Mouse (Mus musculus): ENCODE results near the gene Man2a2. TPM values are rescaled to one million over a fixed set of nuclear protein-coding genes. Genes with fewer than 3 reads are reported as not detected.
"Not testable (repeated sequence)": the region's sequence is repeated elsewhere in the genome, so short reads cannot be mapped to it uniquely, and the experiment has no call there.

Gene Man2a2
- polyA plus RNA-seq, 1 experiment from 2014 or later, result 2.1 TPM

- ATAC-seq, result no peak
- no peak overlapping the region for H3K4me2 ChIP-seq (ENCODE audit: low read depth, low read length)
- peaks cover 65% of the 10 kb centered on the region for H3K36me3 ChIP-seq (replicated peaks; ENCODE audit: insufficient read depth, low read length)
- no peaks in the 10 kb centered on the region for H3K4me1 ChIP-seq (ENCODE audit: insufficient read depth)
- no peaks in the 10 kb centered on the region for H3K9me3 ChIP-seq (ENCODE audit: low read length)
- 88% methylated on average over 8 of the region's 8 CpGs for WGBS (ENCODE audit: insufficient replicate concordance)
- H3K4me3 ChIP-seq (ENCODE audit: low read depth, low read length), result no peak overlapping the region
- no peak for DNase-seq
- H3K27ac ChIP-seq (ENCODE audit: low read depth), result no peak overlapping the region
- no peaks in the 10 kb centered on the region for H3K27me3 ChIP-seq (ENCODE audit: insufficient read depth, low read length)
- no peak for TF ChIP-seq CTCF (IDR thresholded peaks at IDR 0.05; ENCODE audit: low read depth)
- no peak for TF ChIP-seq EP300 (IDR thresholded peaks at IDR 0.05; ENCODE audit: low read depth)
- H3K9ac ChIP-seq (replicated peaks), result no peak overlapping the region
Measured at GRCm38 (mm10) chr7:80330278-80330677, 40.9 kb downstream of the Man2a2 start.

- H3K9me3 ChIP-seq (ENCODE audit: low read length), result no peaks in the 10 kb centered on the region
- H3K27ac ChIP-seq (ENCODE audit: low read depth), result no peak overlapping the region
- H3K4me1 ChIP-seq (ENCODE audit: insufficient read depth), result peaks cover 12% of the 10 kb centered on the region
- no peak overlapping the region for H3K9ac ChIP-seq (replicated peaks)
- ATAC-seq (no peak), DNase-seq (no peak)
- peaks cover 34% of the 10 kb centered on the region for H3K36me3 ChIP-seq (replicated peaks; ENCODE audit: insufficient read depth, low read length)
- TF ChIP-seq CTCF (IDR thresholded peaks at IDR 0.05; ENCODE audit: low read depth) (no peak), EP300 (IDR thresholded peaks at IDR 0.05; ENCODE audit: low read depth) (no peak)
- 91% methylated on average over 19 of the region's 19 CpGs for WGBS (ENCODE audit: insufficient replicate concordance)
- H3K27me3 ChIP-seq (ENCODE audit: insufficient read depth, low read length), result no peaks in the 10 kb centered on the region
- H3K4me2 ChIP-seq (ENCODE audit: low read depth, low read length), result no peak overlapping the region
- no peak overlapping the region for H3K4me3 ChIP-seq (ENCODE audit: low read depth, low read length)
Measured at GRCm38 (mm10) chr7:80326076-80326475, 45.1 kb downstream of the Man2a2 start.

GRCm38 (mm10) chr7:80325292-80325868 lies 45.8 kb downstream of the Man2a2 start:
- Histone ChIP-seq H3K27me3 (ENCODE audit: insufficient read depth, low read length) (no peaks in the 10 kb centered on the region), H3K4me2 (ENCODE audit: low read depth, low read length) (no peak overlapping the region), H3K36me3 (replicated peaks; ENCODE audit: insufficient read depth, low read length) (peaks cover 33% of the 10 kb centered on the region), H3K9ac (replicated peaks) (no peak overlapping the region), H3K27ac (ENCODE audit: low read depth) (peak overlapping the region; percentile 81; the same call in 1 of the 2 replicates), H3K4me1 (ENCODE audit: insufficient read depth) (peaks cover 12% of the 10 kb centered on the region), H3K4me3 (ENCODE audit: low read depth, low read length) (no peak overlapping the region), H3K9me3 (ENCODE audit: low read length) (no peaks in the 10 kb centered on the region)
- ATAC-seq (no peak), DNase-seq (no peak)
- 93% methylated on average over 16 of the region's 16 CpGs for WGBS (ENCODE audit: insufficient replicate concordance)
- no peak for TF ChIP-seq EP300 (IDR thresholded peaks at IDR 0.05; ENCODE audit: low read depth)
- TF ChIP-seq CTCF (IDR thresholded peaks at IDR 0.05; ENCODE audit: low read depth), result no peak

- Histone ChIP-seq H3K27ac (ENCODE audit: low read depth) (peak overlapping the region; percentile 81), H3K4me1 (ENCODE audit: insufficient read depth) (peaks cover 12% of the 10 kb centered on the region), H3K4me3 (ENCODE audit: low read depth, low read length) (peak overlapping the region; percentile 66; the same call in 1 of the 2 replicates), H3K4me2 (ENCODE audit: low read depth, low read length) (peak overlapping the region; percentile 76), H3K36me3 (replicated peaks; ENCODE audit: insufficient read depth, low read length) (peaks cover 27% of the 10 kb centered on the region)
- not testable (repeated sequence) for H3K9me3 ChIP-seq (ENCODE audit: low read length); H3K9ac ChIP-seq (replicated peaks); H3K27me3 ChIP-seq (ENCODE audit: insufficient read depth, low read length); ATAC-seq; DNase-seq
- 45% methylated on average over 5 of the region's 5 CpGs for WGBS (ENCODE audit: insufficient replicate concordance)
Measured at GRCm38 (mm10) chr7:80324816-80325119, 46.4 kb downstream of the Man2a2 start.

- H3K27ac ChIP-seq (ENCODE audit: low read depth), result peak within 1 kb of the TSS; percentile 81
- H3K4me2 ChIP-seq (ENCODE audit: low read depth, low read length), result peak within 1 kb of the TSS; percentile 76
- 2% methylated on average over 38 of the region's 38 CpGs for WGBS (ENCODE audit: insufficient replicate concordance)
- DNase-seq (peak; percentile 96), ATAC-seq (peak; percentile 99)
- H3K9me3 ChIP-seq (ENCODE audit: low read length), result no peaks in the 10 kb centered on the region
- peak within 1 kb of the TSS; percentile 60 for H3K9ac ChIP-seq (replicated peaks)
- H3K36me3 ChIP-seq (replicated peaks; ENCODE audit: insufficient read depth, low read length), result peaks cover 27% of the 10 kb centered on the region
- H3K4me1 ChIP-seq (ENCODE audit: insufficient read depth), result peaks cover 12% of the 10 kb centered on the region
- H3K4me3 ChIP-seq (ENCODE audit: low read depth, low read length), result peak within 1 kb of the TSS; percentile 66
- TF ChIP-seq EP300 (IDR thresholded peaks at IDR 0.05; ENCODE audit: low read depth) (peak; percentile 24; the same call in 1 of the 2 replicates), CTCF (IDR thresholded peaks at IDR 0.05; ENCODE audit: low read depth) (no peak)
- H3K27me3 ChIP-seq (ENCODE audit: insufficient read depth, low read length), result no peaks in the 10 kb centered on the region
Measured at GRCm38 (mm10) chr7:80324043-80324815, 46.9 kb downstream of the Man2a2 start, which contains the start of gene Rccd1. Gene Rccd1, minus strand, starts transcription at chr7:80324454.

GRCm38 (mm10) chr7:80323336-80323735 lies 47.8 kb downstream of the Man2a2 start:
- Histone ChIP-seq H3K4me1 (ENCODE audit: insufficient read depth) (peaks cover 12% of the 10 kb centered on the region), H3K27me3 (ENCODE audit: insufficient read depth, low read length) (no peaks in the 10 kb centered on the region), H3K36me3 (replicated peaks; ENCODE audit: insufficient read depth, low read length) (peaks cover 29% of the 10 kb centered on the region), H3K27ac (ENCODE audit: low read depth) (peak overlapping the region; percentile 81), H3K9ac (replicated peaks) (peak overlapping the region; percentile 60), H3K9me3 (ENCODE audit: low read length) (no peaks in the 10 kb centered on the region), H3K4me3 (ENCODE audit: low read depth, low read length) (peak overlapping the region; percentile 66), H3K4me2 (ENCODE audit: low read depth, low read length) (peak overlapping the region; percentile 76)
- WGBS (ENCODE audit: insufficient replicate concordance), result 13% methylated on average over 8 of the region's 8 CpGs
- no peak for ATAC-seq
- no peak for DNase-seq
- TF ChIP-seq CTCF (IDR thresholded peaks at IDR 0.05; ENCODE audit: low read depth) (no peak), EP300 (IDR thresholded peaks at IDR 0.05; ENCODE audit: low read depth) (no peak)

Measured in liver, postnatal 0 days (tissue).